Mouse (Mus musculus) olfactory bulb, adult 2 months (tissue): ENCODE measurements around the gene Asap3.

Experiments used
- CTCF ChIP-seq: fragments of 200-500 bp; IDR thresholded peaks from 2 replicates; pipeline ENCODE4 v1.5.1; 2012; ENCODE audit warnings: low read depth, mild to moderate bottlenecking, low read length, moderate library complexity; ENCODE audit not compliant: insufficient read depth
- POLR2A ChIP-seq: fragments of 200-500 bp; IDR thresholded peaks from 2 replicates; pipeline ENCODE4 v1.6.1; 2012; ENCODE audit warnings: mild to moderate bottlenecking, low read depth, low read length, moderate library complexity; ENCODE audit not compliant: insufficient read depth

GRCm38 (mm10) chr4:136164981-136165380 lies 41.2 kb upstream of the Asap3 start:
- TF ChIP-seq POLR2A (no peak), CTCF (no peak)
